Mouse (Mus musculus): ENCODE results near the gene Lrrc7. TPM values are rescaled to one million over a fixed set of nuclear protein-coding genes. Genes with fewer than 3 reads are reported as not detected.

Gene Lrrc7
- total RNA-seq, 2 experiments from 2014 or later, result not detected

DNA sequence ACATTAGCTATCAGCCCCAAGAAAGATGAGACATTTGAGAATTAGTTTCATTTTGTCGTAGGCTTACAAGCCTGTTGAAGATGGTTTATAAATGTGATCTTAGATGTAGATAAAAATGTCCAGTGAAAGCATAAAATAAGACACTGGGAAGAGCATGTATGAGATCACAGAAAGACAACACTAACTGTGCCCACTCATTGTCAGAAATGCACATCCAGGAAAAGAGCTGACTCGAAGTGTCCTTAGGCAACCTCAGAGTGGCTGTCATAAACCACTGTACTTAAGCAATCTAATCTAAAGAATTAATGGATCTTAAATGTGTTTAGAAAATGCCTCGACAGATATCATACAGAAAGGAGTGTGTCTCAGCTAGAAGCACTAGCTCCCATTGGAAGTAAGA, 196.2 kb downstream of the Lrrc7 start:
- DNase-seq (ENCODE audit: low spot score), result no peak

DNA sequence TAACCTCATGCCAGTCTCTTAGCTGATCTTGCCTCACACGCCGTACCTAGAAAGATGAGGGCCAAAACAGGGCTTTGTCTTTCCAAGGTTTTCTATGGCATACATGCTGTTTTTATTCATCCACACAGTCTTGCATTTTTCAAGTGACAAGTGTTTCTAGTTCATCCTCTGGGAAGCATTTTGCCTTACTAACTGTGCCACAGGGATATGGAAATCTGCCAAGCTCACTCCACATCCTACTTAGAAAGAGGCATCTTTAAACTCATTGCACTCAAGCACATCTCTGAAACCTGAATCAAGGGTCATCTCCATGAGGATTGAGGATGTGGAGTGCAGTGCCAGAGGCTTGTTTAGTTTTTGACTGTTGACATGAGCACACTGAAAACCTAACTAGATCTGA, 199.9 kb downstream of the Lrrc7 start:
- no peak for DNase-seq (ENCODE audit: low spot score)

DNA sequence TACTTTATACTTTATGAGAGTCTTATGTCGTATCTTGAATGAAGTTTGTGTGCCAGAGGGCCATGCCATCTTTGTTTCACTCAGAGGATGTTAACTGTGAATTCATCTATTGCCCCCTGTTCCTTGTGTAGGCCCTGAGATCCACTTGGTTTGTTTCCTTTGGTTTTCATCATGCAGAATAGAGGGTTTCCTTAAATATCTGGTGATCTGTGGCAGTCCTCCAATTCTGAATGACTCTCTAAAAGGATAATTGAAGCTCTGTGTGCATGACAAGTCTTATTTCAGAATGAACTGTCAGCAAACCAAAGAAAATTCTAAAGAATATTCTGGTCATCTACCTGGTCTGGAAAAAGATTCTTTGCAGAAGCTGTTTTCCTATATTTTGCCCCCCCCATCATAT, 205.3 kb downstream of the Lrrc7 start:
- no peak for DNase-seq (ENCODE audit: low spot score)

GRCm38 (mm10) chr3:158356194-158356593, 205.8 kb downstream of the Lrrc7 start:
- no peak for DNase-seq (ENCODE audit: low spot score)

DNA sequence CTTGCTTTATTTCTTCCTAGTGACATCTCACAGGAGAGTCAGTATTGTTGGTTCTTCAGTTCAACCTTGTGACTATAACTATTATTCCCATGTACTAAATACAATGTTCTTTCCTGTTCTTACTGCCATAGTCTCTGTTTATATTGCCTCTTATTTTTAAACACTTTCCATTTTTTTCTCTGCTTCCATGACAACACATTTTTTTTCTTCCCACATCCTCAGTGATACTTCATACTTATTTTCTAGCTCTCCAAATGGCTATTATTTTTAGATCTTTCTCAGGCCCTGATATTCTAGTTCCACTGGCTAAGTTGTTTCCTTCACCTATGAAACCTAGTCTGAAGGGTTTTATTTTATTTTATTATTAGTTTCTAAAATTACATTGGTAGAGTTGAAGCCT, 221.2 kb downstream of the Lrrc7 start:
- no peak for DNase-seq (ENCODE audit: low spot score)

DNA sequence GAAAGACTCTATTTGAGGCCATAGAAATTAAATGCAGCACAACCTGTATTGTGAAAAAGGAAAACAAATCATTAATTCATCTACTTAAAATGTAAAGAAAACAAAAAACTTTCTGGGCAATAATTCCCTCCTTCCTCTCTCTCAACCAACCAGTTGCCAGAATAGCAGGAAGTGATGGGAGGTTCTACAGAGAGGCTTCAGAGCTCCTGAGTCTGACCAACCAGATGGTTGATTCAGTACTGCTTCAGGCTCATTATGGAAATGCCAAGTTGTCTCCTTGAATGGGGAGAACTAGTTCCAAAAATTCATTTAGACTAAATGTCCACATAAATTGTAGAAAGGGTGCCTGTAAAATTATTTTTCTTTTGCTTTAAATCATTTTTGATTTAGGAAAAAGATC, 231.9 kb downstream of the Lrrc7 start:
- DNase-seq (ENCODE audit: low spot score), result no peak

DNA sequence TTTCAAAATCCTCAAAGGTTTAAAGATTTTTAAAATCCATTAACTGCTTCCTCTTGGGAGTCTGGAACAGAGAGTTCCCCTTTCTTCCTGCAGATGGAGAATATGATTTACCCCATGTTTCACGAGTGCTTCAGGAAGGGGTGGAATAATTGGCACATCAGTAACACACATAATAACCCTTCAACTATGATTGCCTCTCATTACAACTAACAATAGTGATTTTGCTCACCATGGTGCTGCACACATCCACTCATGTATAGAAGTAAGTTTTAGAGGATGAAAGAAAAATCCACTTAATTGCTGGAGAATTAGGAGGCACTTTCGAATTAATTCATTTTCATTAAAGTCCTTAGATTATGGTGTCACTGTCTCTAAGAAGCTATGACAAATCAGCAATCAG, 251.6 kb downstream of the Lrrc7 start:
- no peak for DNase-seq (ENCODE audit: low spot score)

DNA sequence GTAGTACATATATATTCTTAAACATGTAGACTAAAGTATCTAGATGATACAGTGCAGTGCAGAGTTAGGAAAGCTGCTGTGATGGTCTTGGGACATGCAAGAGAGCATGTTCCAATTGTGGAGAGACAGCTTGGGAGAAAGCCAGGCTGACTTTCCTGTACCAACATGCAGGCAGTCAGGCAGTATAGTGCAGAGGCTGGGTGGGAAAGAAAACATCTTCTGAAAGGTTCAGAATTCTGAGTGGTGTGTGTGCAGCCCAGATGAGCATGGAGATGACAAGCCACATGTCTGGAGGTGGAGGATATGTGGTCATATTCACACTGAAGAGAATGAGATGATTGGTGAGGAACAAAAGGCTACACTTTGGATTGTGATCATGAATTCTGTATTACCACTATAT, 254.6 kb downstream of the Lrrc7 start:
- DNase-seq (ENCODE audit: low spot score), result no peak

DNA sequence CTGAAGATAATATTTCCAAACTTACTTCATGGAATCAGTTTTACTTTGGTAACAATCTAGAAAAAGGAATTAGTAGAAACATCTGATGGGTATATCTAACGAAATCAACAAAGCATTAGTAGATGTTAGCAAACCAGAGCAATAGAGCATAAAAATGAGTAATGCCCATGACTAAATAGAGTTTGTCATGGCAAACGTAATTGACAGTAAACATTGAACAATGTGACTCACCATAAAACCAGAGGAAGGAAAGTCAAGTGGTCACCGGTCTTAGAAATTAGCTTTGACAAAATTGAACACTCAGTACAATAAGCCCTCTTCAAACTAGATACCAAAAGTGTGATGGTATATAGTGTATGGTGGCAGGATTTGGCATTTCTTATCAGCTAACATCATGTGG, 263.3 kb downstream of the Lrrc7 start:
- DNase-seq (ENCODE audit: low spot score), result no peak

DNA sequence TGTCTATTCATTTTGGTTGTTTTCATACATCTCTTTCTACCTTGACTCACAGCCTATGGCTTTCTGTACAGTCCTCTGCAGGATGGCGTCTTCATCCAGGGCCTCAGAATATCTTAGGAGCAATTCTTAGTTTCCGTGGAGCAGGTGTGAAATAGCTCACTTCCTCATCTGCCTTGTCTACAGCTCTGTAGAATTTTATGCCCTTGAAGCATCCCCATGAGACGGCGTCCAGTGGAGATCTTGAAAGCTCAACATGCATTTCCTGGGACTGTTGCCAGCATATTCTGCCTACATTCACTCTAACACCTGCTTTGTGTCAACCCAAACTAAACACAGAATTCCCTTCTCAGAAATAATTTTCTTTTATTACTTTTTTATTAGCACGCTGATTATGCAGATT, 267.0 kb downstream of the Lrrc7 start:
- no peak for DNase-seq (ENCODE audit: low spot score)

GRCm38 (mm10) chr3:158284431-158284830, 277.6 kb downstream of the Lrrc7 start:
- no peak for DNase-seq (ENCODE audit: low spot score)

- no peak for DNase-seq (ENCODE audit: low spot score)
Observed at GRCm38 (mm10) chr3:158278631-158279030, 283.4 kb downstream of the Lrrc7 start.

- no peak for DNase-seq (ENCODE audit: low spot score)
Observed at GRCm38 (mm10) chr3:158272700-158273099, 289.3 kb downstream of the Lrrc7 start.

- DNase-seq (ENCODE audit: low spot score), result no peak
Observed at GRCm38 (mm10) chr3:158270887-158271286, 291.1 kb downstream of the Lrrc7 start.

DNA sequence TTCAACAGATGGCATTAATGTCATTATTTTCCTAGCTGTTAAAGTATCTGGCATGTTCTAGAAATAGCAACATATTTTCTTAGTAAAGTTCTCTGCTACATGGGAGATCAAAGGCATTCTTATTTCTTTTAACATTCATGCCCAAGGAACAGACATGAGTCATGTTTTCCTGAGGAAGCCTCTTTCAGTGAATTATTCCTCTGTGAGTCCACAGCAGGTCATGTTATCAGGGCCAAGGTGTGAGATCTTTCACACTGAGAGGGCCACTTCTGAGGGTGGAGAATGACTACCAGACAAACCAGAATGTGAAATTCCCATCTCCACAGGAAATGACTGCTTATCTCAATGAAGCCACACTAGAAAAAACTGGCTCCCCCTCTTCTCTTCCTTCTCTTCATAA, 309.4 kb downstream of the Lrrc7 start:
- DNase-seq (ENCODE audit: low spot score), result no peak

GRCm38 (mm10) chr3:158247672-158248071, 314.3 kb downstream of the Lrrc7 start:
- DNase-seq (ENCODE audit: low spot score), result no peak

DNA sequence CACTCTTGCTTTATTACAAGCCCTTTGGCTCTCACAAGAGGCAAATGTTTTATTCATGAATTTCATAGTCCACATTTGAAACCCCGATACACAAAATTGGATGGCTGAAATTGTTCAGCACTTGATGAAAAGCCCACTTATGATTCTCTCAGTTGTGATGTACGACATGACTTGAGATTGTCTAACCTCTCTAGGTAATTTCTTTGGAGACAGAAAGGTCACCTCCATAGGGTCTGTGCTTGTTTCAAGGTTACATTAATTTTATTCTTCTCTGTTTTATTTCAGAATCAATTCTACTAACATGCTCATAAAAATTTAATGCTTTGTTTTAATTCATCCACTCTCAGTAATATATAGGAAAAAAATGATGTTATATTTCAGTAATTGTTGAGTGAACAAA, 351.4 kb downstream of the Lrrc7 start:
- no peak for DNase-seq (ENCODE audit: low spot score)

DNA sequence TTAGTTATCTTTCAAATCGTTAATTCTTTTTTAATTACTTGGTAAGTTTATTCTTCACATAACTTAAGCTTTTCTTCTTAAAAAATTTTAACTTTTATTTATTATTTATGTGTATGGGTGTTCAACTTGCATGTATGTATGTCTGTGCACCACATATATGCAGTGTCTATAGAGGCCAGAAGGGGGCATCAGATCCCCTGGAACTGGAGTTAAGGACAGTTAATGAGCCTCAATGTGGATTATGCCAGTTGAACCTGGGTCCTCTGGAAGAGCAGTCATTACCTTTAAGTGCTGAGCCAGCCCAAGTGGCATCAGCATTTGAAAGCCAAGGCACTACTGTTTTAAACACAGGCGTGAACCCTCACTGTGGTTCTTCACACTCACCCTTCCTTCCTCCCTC, 352.0 kb downstream of the Lrrc7 start:
- no peak for DNase-seq (ENCODE audit: low spot score)

GRCm38 (mm10) chr3:158207840-158208239, 354.2 kb downstream of the Lrrc7 start:
- DNase-seq (ENCODE audit: low spot score), result no peak

DNA sequence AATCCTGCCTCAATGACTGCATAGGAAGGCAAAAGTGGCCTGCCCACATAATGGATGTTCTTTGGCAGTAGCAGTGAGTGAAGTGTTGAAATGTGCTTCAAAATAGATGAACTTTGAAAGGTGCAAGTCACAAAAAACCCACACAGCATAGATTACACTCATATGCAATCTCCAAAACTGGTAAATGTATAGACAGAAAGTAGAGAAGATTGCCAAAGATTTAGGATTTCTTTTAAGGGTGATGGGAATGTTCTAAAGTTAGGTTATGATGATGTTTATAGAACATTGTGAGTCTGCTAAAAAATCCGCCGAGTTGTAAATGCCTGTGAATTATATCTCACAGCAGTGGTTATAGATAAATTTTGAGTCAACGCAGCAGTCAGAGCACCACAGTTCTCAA, 359.2 kb downstream of the Lrrc7 start:
- DNase-seq (ENCODE audit: low spot score), result no peak

GRCm38 (mm10) chr3:158195426-158195825, 366.6 kb downstream of the Lrrc7 start:
- no peak for DNase-seq (ENCODE audit: low spot score)

GRCm38 (mm10) chr3:158193229-158193628, 368.8 kb downstream of the Lrrc7 start:
- no peak for DNase-seq (ENCODE audit: low spot score)

- no peak for DNase-seq (ENCODE audit: low spot score)
Observed at GRCm38 (mm10) chr3:158174880-158175735, 386.9 kb downstream of the Lrrc7 start.

GRCm38 (mm10) chr3:158169180-158169579, 392.8 kb downstream of the Lrrc7 start:
- no peak for DNase-seq (ENCODE audit: low spot score)
